Mouse (Mus musculus): ENCODE data around the gene Kyat1. TPM values are rescaled to one million over a fixed set of nuclear protein-coding genes. Genes with fewer than 3 reads are reported as not detected.
"Not testable (repeated sequence)": the region's sequence is repeated elsewhere in the genome, so short reads cannot be mapped to it uniquely, and the experiment has no call there.

Gene Kyat1
- polyA plus RNA-seq, 1 experiment, result 35.3 TPM

DNA sequence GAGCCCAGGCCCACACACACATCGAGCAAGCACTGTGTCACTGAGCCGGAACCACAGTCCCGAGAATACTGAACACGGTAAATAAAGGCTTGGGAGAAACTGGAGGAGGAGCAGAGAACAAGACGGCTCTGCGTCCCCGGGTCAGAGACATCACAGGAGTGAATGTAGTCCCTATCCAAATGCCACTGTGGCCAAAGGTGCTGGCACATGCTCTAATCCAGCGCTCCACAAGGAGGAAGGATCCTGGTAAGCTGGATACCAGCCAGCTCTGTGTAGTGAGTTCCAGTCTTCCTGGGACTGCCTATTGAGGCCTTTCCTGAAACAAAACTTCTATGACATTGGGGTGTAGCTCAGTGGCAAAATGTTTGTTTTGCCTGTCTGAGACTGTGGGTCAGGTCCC is 53.0 kb downstream of the Kyat1 start:
- WGBS, result 90% methylated on average over 8 of the region's 8 CpGs
- no peak for TF ChIP-seq CTCF (IDR thresholded peaks at IDR 0.05; ENCODE audit: borderline replicate concordance, control insufficient read depth, extremely low read depth, insufficient read depth, low read length, poor library complexity)
- Histone ChIP-seq H3K27ac (ENCODE audit: control insufficient read depth, insufficient read depth, low read length) (no peak overlapping the region), H3K36me3 (ENCODE audit: control insufficient read depth, insufficient read depth, low read length) (peaks cover 28% of the 10 kb centered on the region), H3K4me3 (ENCODE audit: control insufficient read depth, insufficient read depth, low read length) (no peak overlapping the region), H3K27me3 (ENCODE audit: control insufficient read depth, insufficient read depth, low read length) (no peaks in the 10 kb centered on the region), H3K4me1 (replicated peaks; ENCODE audit: control insufficient read depth, insufficient read depth, low read length) (no peaks in the 10 kb centered on the region)
- DNase-seq, result no peak

DNA sequence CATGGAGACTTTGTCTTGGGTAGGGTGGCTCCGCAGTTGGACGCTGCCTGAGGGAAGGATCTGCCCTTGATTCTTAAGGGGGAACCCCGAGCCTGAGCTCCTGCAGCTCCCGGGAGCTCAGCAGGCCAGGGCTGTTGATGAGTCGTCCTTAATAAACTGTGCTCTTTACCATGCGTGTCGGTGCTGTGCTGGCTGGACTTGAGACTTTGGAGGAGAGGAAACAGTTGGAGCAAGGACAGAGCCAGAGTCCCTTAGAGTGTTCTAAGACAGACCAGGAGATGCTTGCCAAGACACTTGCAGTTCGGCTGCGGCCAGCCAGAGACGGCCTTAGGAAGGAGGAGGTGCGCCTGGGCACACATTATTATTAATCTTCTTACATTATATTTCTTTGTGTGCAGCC is 53.8 kb downstream of the Kyat1 start:
- TF ChIP-seq CTCF (IDR thresholded peaks at IDR 0.05; ENCODE audit: borderline replicate concordance, control insufficient read depth, extremely low read depth, insufficient read depth, low read length, poor library complexity) (no peak), POLR2A (IDR thresholded peaks at IDR 0.05; ENCODE audit: control insufficient read depth, extremely low read depth, insufficient read depth, low read length, poor library complexity) (no peak)
- WGBS, result 94% methylated on average over 11 of the region's 11 CpGs
- no peaks in the 10 kb centered on the region for H3K4me1 ChIP-seq (replicated peaks; ENCODE audit: control insufficient read depth, insufficient read depth, low read length)
- peaks cover 34% of the 10 kb centered on the region for H3K36me3 ChIP-seq (ENCODE audit: control insufficient read depth, insufficient read depth, low read length)
- no peak overlapping the region for H3K27ac ChIP-seq (ENCODE audit: control insufficient read depth, insufficient read depth, low read length)
- no peaks in the 10 kb centered on the region for H3K27me3 ChIP-seq (ENCODE audit: control insufficient read depth, insufficient read depth, low read length)
- no peak overlapping the region for H3K4me3 ChIP-seq (ENCODE audit: control insufficient read depth, insufficient read depth, low read length)
- DNase-seq, result no peak

DNA sequence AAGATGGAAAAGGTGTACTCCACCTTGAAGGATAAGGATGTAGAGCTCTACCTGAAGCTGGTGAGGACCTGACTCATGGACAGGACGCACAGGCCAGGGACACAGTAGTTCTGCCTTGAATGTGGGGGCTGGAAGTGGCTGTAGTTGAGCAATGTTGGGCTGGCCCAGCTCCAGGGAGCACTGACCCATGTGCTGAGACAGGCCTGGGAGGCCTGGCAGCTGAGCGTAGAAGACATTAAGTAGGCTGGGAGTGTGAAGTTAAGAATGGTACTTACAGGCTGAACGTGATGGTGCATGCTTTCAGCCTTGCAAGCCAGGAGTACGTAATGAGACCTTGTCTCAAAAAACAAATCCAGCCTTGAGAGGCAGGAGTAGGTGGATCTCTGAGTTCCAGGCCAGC is 58.2 kb downstream of the Kyat1 start:
- peaks cover 53% of the 10 kb centered on the region for H3K36me3 ChIP-seq (ENCODE audit: control insufficient read depth, insufficient read depth, low read length)
- H3K27ac ChIP-seq (ENCODE audit: control insufficient read depth, insufficient read depth, low read length), result no peak overlapping the region
- no peaks in the 10 kb centered on the region for H3K27me3 ChIP-seq (ENCODE audit: control insufficient read depth, insufficient read depth, low read length)
- 95% methylated on average over 4 of the region's 4 CpGs for WGBS
- no peak overlapping the region for H3K4me3 ChIP-seq (ENCODE audit: control insufficient read depth, insufficient read depth, low read length)
- no peak for DNase-seq
- no peaks in the 10 kb centered on the region for H3K4me1 ChIP-seq (replicated peaks; ENCODE audit: control insufficient read depth, insufficient read depth, low read length)
- no peak for TF ChIP-seq POLR2A (IDR thresholded peaks at IDR 0.05; ENCODE audit: control insufficient read depth, extremely low read depth, insufficient read depth, low read length, poor library complexity)
- no peak for TF ChIP-seq CTCF (IDR thresholded peaks at IDR 0.05; ENCODE audit: borderline replicate concordance, control insufficient read depth, extremely low read depth, insufficient read depth, low read length, poor library complexity)

DNA sequence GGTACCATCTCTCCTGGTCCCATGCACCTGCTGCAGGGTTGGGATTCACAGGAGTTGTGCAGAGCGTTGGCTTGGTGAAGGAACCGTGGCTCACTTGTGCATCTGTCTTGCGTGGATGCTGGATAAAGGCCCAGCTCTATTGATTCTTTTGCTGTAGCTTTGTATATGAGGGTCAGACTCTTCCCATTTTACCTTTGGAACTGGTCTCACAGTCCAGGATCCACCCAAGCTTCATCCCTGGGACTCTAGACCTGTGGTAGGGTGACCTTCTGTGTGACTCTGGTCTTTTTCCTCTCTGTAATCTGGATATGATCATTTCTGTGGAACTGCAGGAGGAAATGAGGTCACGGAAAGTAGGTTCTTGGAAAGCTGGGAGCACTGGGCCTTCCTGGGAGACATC is 61.2 kb downstream of the Kyat1 start:
- H3K36me3 ChIP-seq (ENCODE audit: control insufficient read depth, insufficient read depth, low read length), result peaks cover 57% of the 10 kb centered on the region

DNA sequence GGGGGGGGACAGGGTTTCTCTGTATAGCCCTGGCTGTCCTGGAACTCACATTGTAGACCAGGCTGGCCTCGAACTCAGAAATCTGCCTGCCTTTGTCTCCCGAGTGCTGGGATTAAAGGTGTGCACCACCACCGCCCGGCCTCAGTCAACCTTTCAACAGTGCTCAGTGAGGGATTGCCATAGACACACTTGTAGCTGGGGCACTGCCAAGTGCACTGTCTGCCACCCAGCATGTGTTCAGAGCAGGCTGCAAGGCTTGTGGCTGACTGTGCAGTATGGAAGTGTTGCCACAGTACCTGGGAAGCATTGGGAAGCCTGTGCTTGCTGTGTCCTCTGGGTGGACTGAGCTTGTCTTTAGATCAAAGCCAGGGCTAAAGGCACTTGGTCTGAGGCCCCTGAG is 65.6 kb downstream of the Kyat1 start:
- not testable (repeated sequence) for H3K4me3 ChIP-seq (ENCODE audit: control insufficient read depth, insufficient read depth, low read length); H3K27me3 ChIP-seq (ENCODE audit: control insufficient read depth, insufficient read depth, low read length); DNase-seq; H3K4me1 ChIP-seq (replicated peaks; ENCODE audit: control insufficient read depth, insufficient read depth, low read length); H3K27ac ChIP-seq (ENCODE audit: control insufficient read depth, insufficient read depth, low read length)
- 99% methylated on average over 4 of the region's 4 CpGs for WGBS
- peaks cover 32% of the 10 kb centered on the region for H3K36me3 ChIP-seq (ENCODE audit: control insufficient read depth, insufficient read depth, low read length)

More for the DNA sequence above, 61.2 kb downstream of the Kyat1 start:
- Histone ChIP-seq H3K27me3 (ENCODE audit: control insufficient read depth, insufficient read depth, low read length) (no peaks in the 10 kb centered on the region), H3K4me1 (replicated peaks; ENCODE audit: control insufficient read depth, insufficient read depth, low read length) (no peaks in the 10 kb centered on the region), H3K27ac (ENCODE audit: control insufficient read depth, insufficient read depth, low read length) (no peak overlapping the region), H3K4me3 (ENCODE audit: control insufficient read depth, insufficient read depth, low read length) (no peak overlapping the region)
- 98% methylated on average over 4 of the region's 4 CpGs for WGBS
- no peak for TF ChIP-seq CTCF (IDR thresholded peaks at IDR 0.05; ENCODE audit: borderline replicate concordance, control insufficient read depth, extremely low read depth, insufficient read depth, low read length, poor library complexity)
- TF ChIP-seq POLR2A (IDR thresholded peaks at IDR 0.05; ENCODE audit: control insufficient read depth, extremely low read depth, insufficient read depth, low read length, poor library complexity), result no peak
- no peak for DNase-seq

DNA sequence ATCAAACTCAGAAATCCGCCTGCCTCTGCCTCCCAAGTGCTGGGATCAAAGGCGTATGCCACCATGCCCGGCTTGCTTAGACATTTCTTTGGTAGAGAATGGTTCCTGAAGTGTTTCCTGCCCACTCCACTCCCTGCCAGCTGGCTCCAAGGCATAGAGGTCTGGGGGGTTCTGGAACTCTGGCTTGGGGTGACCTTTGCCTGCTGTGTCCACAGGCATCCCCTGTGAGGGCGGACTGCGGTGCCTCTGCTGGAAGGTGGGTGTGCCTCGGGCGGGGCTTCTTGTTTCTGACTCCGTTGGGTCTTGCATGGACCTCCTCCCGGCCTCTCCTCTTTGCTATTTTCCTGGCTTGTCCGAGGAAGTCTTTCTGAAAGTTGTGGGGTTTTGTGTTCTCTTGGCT is 69.2 kb downstream of the Kyat1 start:
- H3K36me3 ChIP-seq (ENCODE audit: control insufficient read depth, insufficient read depth, low read length), result peaks cover 19% of the 10 kb centered on the region
- TF ChIP-seq CTCF (IDR thresholded peaks at IDR 0.05; ENCODE audit: borderline replicate concordance, control insufficient read depth, extremely low read depth, insufficient read depth, low read length, poor library complexity) (no peak), POLR2A (IDR thresholded peaks at IDR 0.05; ENCODE audit: control insufficient read depth, extremely low read depth, insufficient read depth, low read length, poor library complexity) (no peak)
- no peak overlapping the region for H3K4me3 ChIP-seq (ENCODE audit: control insufficient read depth, insufficient read depth, low read length)
- DNase-seq, result no peak
- no peak overlapping the region for H3K27ac ChIP-seq (ENCODE audit: control insufficient read depth, insufficient read depth, low read length)
- H3K4me1 ChIP-seq (replicated peaks; ENCODE audit: control insufficient read depth, insufficient read depth, low read length), result peaks cover 15% of the 10 kb centered on the region
- no peaks in the 10 kb centered on the region for H3K27me3 ChIP-seq (ENCODE audit: control insufficient read depth, insufficient read depth, low read length)
- 95% methylated on average over 10 of the region's 10 CpGs for WGBS

Other genes starting within 250 kb of the Kyat1 start
- gene Sptan1, start 240.3 kb downstream of the Kyat1 start, polyA plus RNA-seq (2012; rRNA removed), result 161 and 168 TPM in 2 replicates
- gene Wdr34, start 157.0 kb downstream of the Kyat1 start, polyA plus RNA-seq (2012; rRNA removed), result 18.3 and 23.1 TPM in 2 replicates
- gene Set, start 148.5 kb downstream of the Kyat1 start, polyA plus RNA-seq (2012; rRNA removed), result 71.7 and 103 TPM in 2 replicates
- gene Pkn3, start 128.2 kb downstream of the Kyat1 start, polyA plus RNA-seq (2012; rRNA removed), result 8.0 and 8.8 TPM in 2 replicates
- 146 and 160 TPM in 2 replicates for gene Zdhhc12, start 112.2 kb downstream of the Kyat1 start, polyA plus RNA-seq (2012; rRNA removed)
- 140 and 153 TPM in 2 replicates for gene Zer1, start 81.3 kb downstream of the Kyat1 start, polyA plus RNA-seq (2012; rRNA removed)
- 92.3 and 92.9 TPM in 2 replicates for gene Tbc1d13, start 72.1 kb downstream of the Kyat1 start, polyA plus RNA-seq (2012; rRNA removed)
- 37.8 and 40.3 TPM in 2 replicates for gene Endog, start 34.4 kb downstream of the Kyat1 start, polyA plus RNA-seq (2012; rRNA removed)
- gene Spout1, start 27.4 kb downstream of the Kyat1 start, polyA plus RNA-seq (2012; rRNA removed), result 41.9 and 44.9 TPM in 2 replicates
- 27.3 and 31.0 TPM in 2 replicates for gene Lrrc8a, start 31.9 kb upstream of the Kyat1 start, polyA plus RNA-seq (2012; rRNA removed)
- 14.8 and 15.5 TPM in 2 replicates for gene Gm28035, start 34.7 kb upstream of the Kyat1 start, polyA plus RNA-seq (2012; rRNA removed)
- gene Phyhd1, start 60.4 kb upstream of the Kyat1 start, polyA plus RNA-seq (2012; rRNA removed), result 10.7 and 18.1 TPM in 2 replicates
- gene Gm28038, start 75.2 kb upstream of the Kyat1 start, polyA plus RNA-seq (2012; rRNA removed), result not detected in 2 replicates
- 20.0 and 22.1 TPM in 2 replicates for gene Dolk, start 80.5 kb upstream of the Kyat1 start, polyA plus RNA-seq (2012; rRNA removed)
- gene Nup188, start 80.5 kb upstream of the Kyat1 start, polyA plus RNA-seq (2012; rRNA removed), result 77.4 and 107 TPM in 2 replicates
- 253 and 265 TPM in 2 replicates for gene Sh3glb2, start 153.5 kb upstream of the Kyat1 start, polyA plus RNA-seq (2012; rRNA removed)
- gene Miga2, start 158.4 kb upstream of the Kyat1 start, polyA plus RNA-seq (2012; rRNA removed), result 25.8 and 28.7 TPM in 2 replicates
- gene Dolpp1, start 186.4 kb upstream of the Kyat1 start, polyA plus RNA-seq (2012; rRNA removed), result 97.2 and 98.9 TPM in 2 replicates
- gene Crat, start 210.0 kb upstream of the Kyat1 start, polyA plus RNA-seq (2012; rRNA removed), result 93.9 and 96.4 TPM in 2 replicates
- 180 and 227 TPM in 2 replicates for gene Ptpa, start 210.2 kb upstream of the Kyat1 start, polyA plus RNA-seq (2012; rRNA removed)

All from thymus, adult 2 months (tissue).